Mouse (Mus musculus) layer of hippocampus, adult 8-10 months (tissue): ENCODE measurements around the gene Smtnl2. TPM values are rescaled to one million over a fixed set of nuclear protein-coding genes. Genes with fewer than 3 reads are reported as not detected.

ENCODE experiments used
- DNase-seq, 2 experiments: peaks; one replicate each; pipeline ENCODE4 v3.0.0; 2022; ENCODE audit warnings: low spot score in 2 of 2
- total RNA-seq, 4 experiments: library from RNA; stranded (reverse); gene quantifications; 2 replicates each; pipeline ENCODE4 v1.2.4; 2022

Smtnl2 gene
- total RNA-seq, 4 experiments from 2014 or later, result 1.3 to 3.9 (median 2.0) TPM

DNA sequence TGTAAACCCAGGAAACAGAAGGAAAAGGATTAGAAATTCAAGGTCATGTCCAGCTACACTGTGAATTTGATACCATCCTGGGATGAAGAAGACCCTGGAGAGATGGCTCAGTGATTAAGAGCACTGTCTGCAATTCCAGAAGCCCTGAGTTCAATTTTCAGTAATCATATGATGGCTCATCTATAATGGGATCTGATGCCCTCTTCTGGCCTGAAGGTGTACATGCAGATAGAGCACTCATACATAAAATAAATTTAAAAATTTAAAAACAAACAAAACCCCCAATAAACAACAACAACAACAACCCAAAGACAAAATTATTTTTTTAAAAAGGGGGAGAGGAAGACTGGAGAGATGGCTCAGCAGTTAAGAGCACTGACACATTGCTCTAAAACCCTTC, 15.4 kb upstream of the Smtnl2 start:
- DNase-seq, result no peak

DNA sequence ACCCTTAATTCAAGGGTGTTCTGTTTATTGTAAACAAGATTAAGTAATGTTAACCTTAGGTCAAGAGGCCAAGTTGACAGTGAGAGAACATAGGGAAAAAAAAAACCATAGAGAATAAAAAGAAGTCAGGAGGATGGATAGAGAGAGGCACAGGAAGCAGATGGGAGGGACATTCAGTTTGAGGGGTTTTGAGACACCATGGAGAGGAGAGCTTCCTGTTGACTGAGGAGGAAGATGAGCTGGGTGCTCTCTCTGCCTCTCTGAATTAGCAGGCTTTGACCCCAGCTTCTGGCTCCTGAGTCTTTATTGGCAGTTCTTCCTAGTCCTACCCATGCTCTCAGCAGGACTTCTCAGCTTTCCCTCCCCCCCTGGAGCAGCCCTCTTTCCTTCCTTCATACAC, 13.7 kb upstream of the Smtnl2 start:
- no peak for DNase-seq

DNA sequence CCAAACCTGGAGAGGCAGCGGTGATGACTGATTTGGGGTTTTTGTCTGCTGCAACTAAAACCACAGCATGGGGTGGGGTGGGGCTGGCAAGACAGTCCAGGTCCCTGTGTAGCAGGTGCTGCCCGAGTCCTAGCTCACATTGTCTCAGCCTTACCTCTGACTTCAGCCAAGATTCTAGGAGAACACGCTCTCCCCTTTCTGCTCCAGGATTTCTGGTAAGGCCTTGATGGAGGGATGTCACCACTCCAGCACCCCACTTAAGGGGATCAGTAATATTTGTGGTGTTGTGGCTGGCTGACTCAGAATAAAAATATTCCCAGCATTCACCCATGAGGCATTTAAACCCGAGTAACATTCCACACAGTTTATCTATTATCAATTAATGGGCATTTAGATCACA, 12.2 kb upstream of the Smtnl2 start:
- DNase-seq, result no peak

GRCm38 (mm10) chr11:72421518-72422278, 10.2 kb upstream of the Smtnl2 start:
- DNase-seq, result no peak

GRCm38 (mm10) chr11:72420460-72421122, 9.1 kb upstream of the Smtnl2 start:
- no peak for DNase-seq

GRCm38 (mm10) chr11:72419006-72419405, 7.5 kb upstream of the Smtnl2 start:
- DNase-seq, result no peak

- no peak for DNase-seq
Observed at GRCm38 (mm10) chr11:72418227-72418626, 6.7 kb upstream of the Smtnl2 start.

- no peak for DNase-seq
Observed at GRCm38 (mm10) chr11:72417376-72417775, 5.9 kb upstream of the Smtnl2 start.

- no peak for DNase-seq
Observed at GRCm38 (mm10) chr11:72416666-72417065, 5.2 kb upstream of the Smtnl2 start.

DNA sequence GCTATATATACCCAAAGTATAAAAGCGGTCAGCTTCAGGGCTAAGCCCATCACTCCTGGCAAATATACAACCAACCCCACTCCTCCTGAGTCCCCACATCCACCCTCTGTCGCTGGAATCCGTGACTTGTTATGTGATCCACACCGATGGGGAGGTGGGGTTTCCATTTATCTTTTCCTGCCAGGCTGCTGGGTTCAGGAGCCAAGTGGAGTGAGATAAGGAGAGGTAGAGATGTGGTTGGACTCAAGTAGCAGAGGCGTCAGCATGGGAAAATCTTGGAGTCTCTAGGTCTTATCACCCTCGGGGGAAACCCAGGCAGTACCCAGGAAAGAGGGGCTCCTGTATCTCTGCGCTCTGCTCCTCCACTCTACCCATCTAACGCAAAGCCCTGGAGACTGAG, 3.6 kb upstream of the Smtnl2 start:
- DNase-seq, result no peak

DNA sequence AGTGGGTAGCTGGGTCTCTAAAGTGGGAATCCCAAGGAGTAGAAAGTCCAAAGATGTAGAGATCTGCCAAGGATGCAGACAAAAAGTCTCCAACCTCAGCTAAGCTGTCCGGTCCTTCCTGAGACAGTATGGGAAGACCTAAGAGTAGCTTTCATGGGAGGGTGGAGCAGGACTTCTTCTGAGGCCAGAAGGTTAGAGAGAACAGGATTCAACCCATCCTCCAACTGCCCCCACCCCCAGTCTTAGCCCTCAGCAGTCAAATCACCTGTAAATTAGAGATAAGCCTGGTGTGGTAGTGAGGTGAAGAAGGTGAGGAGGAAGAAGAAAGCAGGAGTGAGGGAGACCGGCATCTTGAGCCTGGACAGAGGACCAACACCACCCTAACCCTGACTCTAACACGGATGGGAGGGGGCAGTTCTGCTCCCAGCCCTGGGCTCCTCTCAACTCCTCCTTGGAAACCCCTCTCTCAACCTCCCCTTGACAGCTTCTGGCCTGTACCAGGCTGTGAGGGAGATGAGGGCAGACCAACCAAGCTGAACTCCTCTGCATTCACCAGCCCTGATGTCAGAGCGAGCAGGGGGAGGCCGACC, 2.2 kb upstream of the Smtnl2 start:
- no peak for DNase-seq

DNA sequence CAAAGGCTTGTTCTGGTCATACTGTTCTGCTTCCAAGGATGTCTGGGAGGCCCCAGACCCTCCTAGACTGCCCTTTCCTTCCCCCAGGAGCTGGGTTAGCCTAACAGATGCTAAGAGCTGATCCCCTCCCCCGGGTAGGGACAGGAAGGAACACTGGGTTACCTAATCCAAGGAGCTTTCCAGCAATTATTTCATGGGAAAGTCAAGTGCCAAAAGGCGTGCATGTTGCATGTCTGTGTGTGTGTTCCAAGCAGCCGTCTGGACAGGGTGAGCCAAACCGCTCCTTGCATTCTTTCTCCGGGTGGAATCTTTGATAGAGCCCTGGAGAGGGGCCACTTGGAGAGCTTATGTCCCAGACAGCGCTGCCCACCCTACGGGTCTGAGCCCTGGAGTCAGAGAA, 1.5 kb upstream of the Smtnl2 start:
- no peak for DNase-seq

GRCm38 (mm10) chr11:72411945-72412344, 432 bp upstream of the Smtnl2 start:
- DNase-seq, result no peak

- no peak for DNase-seq
Observed at GRCm38 (mm10) chr11:72410521-72411092, 906 bp downstream of the Smtnl2 start.

DNA sequence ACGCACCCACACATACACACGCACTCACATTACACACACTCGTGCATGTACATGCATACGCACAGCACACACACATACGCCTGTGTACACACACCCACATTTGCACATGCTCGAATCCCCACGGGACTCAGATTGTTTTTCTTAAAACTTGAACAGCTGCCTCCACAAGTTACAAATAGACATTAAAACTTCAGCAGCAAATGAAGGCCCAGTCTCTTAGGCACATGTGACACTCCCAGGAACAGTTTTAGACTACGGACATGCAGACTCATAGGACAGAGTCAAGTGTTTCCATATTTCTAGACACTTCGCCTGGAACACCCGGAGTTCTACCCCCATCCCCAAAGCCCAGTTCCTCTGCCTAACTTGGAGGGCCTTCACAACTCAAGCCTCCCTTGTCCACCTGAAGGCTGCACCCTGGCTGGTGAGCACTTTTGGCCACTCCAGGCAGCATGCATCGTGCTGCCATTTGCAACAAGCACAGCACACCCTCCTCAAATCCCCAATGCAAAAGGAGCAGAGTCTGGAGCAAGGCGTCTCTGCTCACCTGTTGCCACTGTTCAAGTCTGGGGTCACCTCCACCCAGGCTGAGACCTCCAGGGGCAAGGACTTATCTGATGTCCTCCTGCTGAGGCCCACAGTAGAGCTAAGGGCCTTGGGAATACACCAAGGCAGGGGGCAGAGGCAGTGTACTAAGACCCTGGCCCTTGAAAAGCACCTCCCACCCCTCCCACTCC, 1.7 kb downstream of the Smtnl2 start:
- no peak for DNase-seq

- DNase-seq, result no peak
Observed at GRCm38 (mm10) chr11:72408451-72409170, 2.9 kb downstream of the Smtnl2 start.

DNA sequence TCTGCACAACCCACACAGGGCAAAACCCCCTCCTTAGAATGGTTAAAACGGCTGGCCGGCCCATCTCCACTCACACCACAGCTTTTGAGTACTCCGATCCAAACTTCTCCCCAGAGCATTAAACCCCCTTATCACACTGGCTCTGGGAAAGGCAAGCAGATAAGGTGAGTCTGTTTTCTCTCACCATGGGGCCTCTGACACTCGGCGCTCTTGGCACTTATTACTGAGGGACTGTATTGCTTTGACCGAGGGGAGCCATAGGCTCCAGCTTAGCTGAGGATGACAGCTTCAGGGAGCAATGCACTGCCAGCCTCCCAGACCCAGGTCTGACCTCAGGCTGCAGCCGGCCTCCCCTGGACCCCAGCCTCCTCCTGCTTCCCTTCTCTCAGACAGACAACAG, 3.9 kb downstream of the Smtnl2 start:
- DNase-seq, result no peak

DNA sequence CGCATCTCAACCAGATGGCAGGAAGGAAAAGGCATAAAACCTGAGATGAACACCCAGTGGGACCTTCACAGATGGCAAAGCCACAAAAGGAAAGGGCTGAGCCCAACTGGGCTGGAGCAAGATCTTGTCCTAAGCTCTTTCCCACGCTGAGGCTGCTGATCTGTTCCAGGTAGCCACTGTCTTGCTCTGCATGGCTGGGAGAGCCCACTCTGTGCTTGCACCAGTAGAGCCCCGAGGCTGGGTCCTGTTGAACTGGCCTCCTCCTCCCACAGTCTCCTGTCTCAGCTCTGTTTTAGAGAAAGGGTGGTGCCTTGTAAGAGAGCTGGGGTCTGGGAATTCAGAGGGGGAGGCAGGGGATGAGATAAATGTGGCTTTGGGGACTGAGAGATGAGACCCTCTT, 4.4 kb downstream of the Smtnl2 start:
- DNase-seq, result no peak

GRCm38 (mm10) chr11:72406079-72406675, 5.3 kb downstream of the Smtnl2 start:
- DNase-seq, result no peak

DNA sequence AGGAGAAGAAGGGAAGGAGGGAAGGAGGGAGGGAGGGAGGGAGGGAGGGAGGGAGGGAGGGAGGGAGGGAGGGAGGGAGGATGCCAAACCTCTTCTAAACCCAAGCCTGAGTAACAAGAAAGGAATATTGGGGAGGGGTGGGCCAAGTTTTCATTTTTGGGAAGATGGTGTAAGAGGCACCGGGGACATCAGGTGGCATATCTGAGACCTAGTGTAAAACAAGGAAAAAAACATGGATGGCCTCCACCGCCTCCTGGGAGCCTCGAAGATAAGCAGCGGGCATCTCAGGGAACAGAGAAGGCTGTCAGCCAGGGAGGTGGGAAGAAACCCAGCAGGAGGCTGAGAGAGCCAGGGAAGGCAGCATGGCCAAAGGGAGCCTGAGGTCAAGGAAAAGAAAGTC, 6.0 kb downstream of the Smtnl2 start:
- DNase-seq, result no peak

DNA sequence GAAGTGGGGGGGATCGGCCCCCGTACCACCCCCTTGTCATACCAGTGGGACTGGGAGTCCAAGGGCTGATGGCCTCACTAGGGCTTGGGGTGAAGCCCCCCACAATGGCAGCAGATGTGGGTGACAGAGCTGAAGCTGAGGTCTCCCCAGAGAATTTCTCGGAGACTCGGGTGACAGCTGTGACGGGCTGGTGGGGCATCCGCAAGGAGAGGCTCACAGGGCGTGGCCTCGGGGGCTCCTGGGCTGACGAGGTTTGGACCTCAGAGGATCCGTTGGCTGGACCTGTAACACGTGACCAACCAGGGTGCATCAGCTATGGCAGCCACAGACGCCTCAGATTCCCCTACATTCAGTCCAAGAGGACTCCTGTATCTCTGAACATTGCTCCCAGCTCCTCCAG, 8.5 kb downstream of the Smtnl2 start:
- no peak for DNase-seq
